Mouse (Mus musculus): Measurements from ENCODE around the gene Taf1. TPM values are rescaled to one million over a fixed set of nuclear protein-coding genes. Genes with fewer than 3 reads are reported as not detected.
A peak's percentile ranks its signal among the peaks of the same experiment; 100 is the strongest.

The Taf1 gene
- polyA plus RNA-seq, 1 experiment from 2014 or later: 18.0 TPM

GRCm38 (mm10) chrX:101616183-101616582, 83.6 kb downstream of the Taf1 start:
- DNase-seq (ENCODE audit: low spot score): no peak
- WGBS: 85% methylated on average over 3 of the region's 3 CpGs
- Histone ChIP-seq H3K27ac (ENCODE audit: low read depth, low read length) (no peak overlapping the region), H3K27me3 (replicated peaks; ENCODE audit: control insufficient read depth, insufficient read depth, low read length) (peaks cover 10% of the 10 kb centered on the region; the same call in 1 of the 2 replicates), H3K9me3 (ENCODE audit: control insufficient read depth, low read length) (no peaks in the 10 kb centered on the region), H3K4me1 (replicated peaks; ENCODE audit: control insufficient read depth, insufficient read depth, low read length) (no peaks in the 10 kb centered on the region), H3K9ac (ENCODE audit: low read depth, low read length) (no peak overlapping the region), H3K36me3 (ENCODE audit: control insufficient read depth, insufficient read depth, low read length) (no peaks in the 10 kb centered on the region), H3K4me2 (no peak overlapping the region), H3K4me3 (ENCODE audit: low read depth, low read length) (no peak overlapping the region)
- ATAC-seq (replicated peaks; ENCODE audit: low FRiP score): no peak

GRCm38 (mm10) chrX:101617889-101618288, 85.4 kb downstream of the Taf1 start:
- DNase-seq (ENCODE audit: low spot score): no peak
- Histone ChIP-seq H3K9ac (ENCODE audit: low read depth, low read length) (no peak overlapping the region), H3K4me1 (replicated peaks; ENCODE audit: control insufficient read depth, insufficient read depth, low read length) (no peaks in the 10 kb centered on the region), H3K27me3 (replicated peaks; ENCODE audit: control insufficient read depth, insufficient read depth, low read length) (peaks cover 10% of the 10 kb centered on the region; the same call in 1 of the 2 replicates), H3K4me3 (ENCODE audit: low read depth, low read length) (no peak overlapping the region), H3K36me3 (ENCODE audit: control insufficient read depth, insufficient read depth, low read length) (no peaks in the 10 kb centered on the region), H3K9me3 (ENCODE audit: control insufficient read depth, low read length) (no peaks in the 10 kb centered on the region), H3K27ac (ENCODE audit: low read depth, low read length) (no peak overlapping the region), H3K4me2 (no peak overlapping the region)
- 58% methylated on average over 10 of the region's 10 CpGs for WGBS
- ATAC-seq (replicated peaks; ENCODE audit: low FRiP score): no peak

DNA sequence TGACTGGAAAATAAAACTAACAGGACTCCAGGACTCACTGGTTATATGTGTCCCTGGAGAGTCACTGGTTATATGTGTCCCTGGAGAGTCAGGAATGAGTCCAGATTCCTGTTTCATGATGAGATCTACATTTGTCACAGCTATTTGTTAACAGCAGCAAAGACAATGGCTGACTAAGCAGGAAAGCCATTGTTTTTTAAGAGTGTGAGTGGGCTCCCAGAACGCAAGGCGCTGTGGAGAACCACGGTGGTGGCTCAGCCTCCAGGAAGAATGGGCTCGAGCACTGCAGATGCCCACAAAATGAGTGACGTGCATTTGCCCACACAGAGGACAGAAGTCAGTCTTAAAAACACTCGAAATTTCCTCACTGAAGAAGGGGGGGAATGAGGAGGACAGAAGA, 87.8 kb downstream of the Taf1 start:
- WGBS: 61% methylated on average over 6 of the region's 6 CpGs
- DNase-seq (ENCODE audit: low spot score) (no peak), ATAC-seq (replicated peaks; ENCODE audit: low FRiP score) (no peak)
- H3K4me3 ChIP-seq (ENCODE audit: low read depth, low read length): no peak overlapping the region
- H3K27ac ChIP-seq (ENCODE audit: low read depth, low read length): no peak overlapping the region
- peaks cover 7% of the 10 kb centered on the region; the same call in 1 of the 2 replicates for H3K27me3 ChIP-seq (replicated peaks; ENCODE audit: control insufficient read depth, insufficient read depth, low read length)
- no peaks in the 10 kb centered on the region for H3K36me3 ChIP-seq (ENCODE audit: control insufficient read depth, insufficient read depth, low read length)
- no peaks in the 10 kb centered on the region for H3K4me1 ChIP-seq (replicated peaks; ENCODE audit: control insufficient read depth, insufficient read depth, low read length)
- H3K4me2 ChIP-seq: no peak overlapping the region
- no peaks in the 10 kb centered on the region for H3K9me3 ChIP-seq (ENCODE audit: control insufficient read depth, low read length)
- no peak overlapping the region for H3K9ac ChIP-seq (ENCODE audit: low read depth, low read length)

- Histone ChIP-seq H3K36me3 (ENCODE audit: control insufficient read depth, insufficient read depth, low read length) (no peaks in the 10 kb centered on the region), H3K4me3 (ENCODE audit: low read depth, low read length) (no peak overlapping the region), H3K27ac (ENCODE audit: low read depth, low read length) (no peak overlapping the region), H3K4me1 (replicated peaks; ENCODE audit: control insufficient read depth, insufficient read depth, low read length) (no peaks in the 10 kb centered on the region), H3K27me3 (replicated peaks; ENCODE audit: control insufficient read depth, insufficient read depth, low read length) (no peaks in the 10 kb centered on the region), H3K4me2 (no peak overlapping the region), H3K9ac (ENCODE audit: low read depth, low read length) (no peak overlapping the region), H3K9me3 (ENCODE audit: control insufficient read depth, low read length) (no peaks in the 10 kb centered on the region)
- ATAC-seq (replicated peaks; ENCODE audit: low FRiP score): no peak
- WGBS: 54% methylated on average over 3 of the region's 3 CpGs
- DNase-seq (ENCODE audit: low spot score): no peak
Observed at GRCm38 (mm10) chrX:101622539-101622938, 90.0 kb downstream of the Taf1 start.

GRCm38 (mm10) chrX:101636821-101637525, 104.4 kb downstream of the Taf1 start:
- 45% methylated on average over 7 of the region's 9 CpGs for WGBS
- Histone ChIP-seq H3K9ac (ENCODE audit: low read depth, low read length) (no peak overlapping the region), H3K4me2 (no peak overlapping the region), H3K4me3 (ENCODE audit: low read depth, low read length) (no peak overlapping the region), H3K27ac (ENCODE audit: low read depth, low read length) (no peak overlapping the region), H3K4me1 (replicated peaks; ENCODE audit: control insufficient read depth, insufficient read depth, low read length) (no peaks in the 10 kb centered on the region), H3K9me3 (ENCODE audit: control insufficient read depth, low read length) (no peaks in the 10 kb centered on the region), H3K27me3 (replicated peaks; ENCODE audit: control insufficient read depth, insufficient read depth, low read length) (peaks cover 29% of the 10 kb centered on the region), H3K36me3 (ENCODE audit: control insufficient read depth, insufficient read depth, low read length) (no peaks in the 10 kb centered on the region)
- ATAC-seq (replicated peaks; ENCODE audit: low FRiP score) (no peak), DNase-seq (ENCODE audit: low spot score) (no peak)

- Histone ChIP-seq H3K36me3 (ENCODE audit: control insufficient read depth, insufficient read depth, low read length) (no peaks in the 10 kb centered on the region; the same call in 1 of the 2 replicates), H3K27ac (ENCODE audit: low read depth, low read length) (no peak overlapping the region; the same call in 1 of the 2 replicates), H3K4me2 (peak overlapping the region; percentile 59), H3K9me3 (ENCODE audit: control insufficient read depth, low read length) (no peaks in the 10 kb centered on the region), H3K9ac (ENCODE audit: low read depth, low read length) (peak overlapping the region; percentile 61), H3K4me1 (replicated peaks; ENCODE audit: control insufficient read depth, insufficient read depth, low read length) (no peaks in the 10 kb centered on the region; the same call in 1 of the 2 replicates), H3K27me3 (replicated peaks; ENCODE audit: control insufficient read depth, insufficient read depth, low read length) (peaks cover 26% of the 10 kb centered on the region), H3K4me3 (ENCODE audit: low read depth, low read length) (peak overlapping the region; percentile 78)
- 35% methylated on average over 3 of the region's 3 CpGs for WGBS
- ATAC-seq (replicated peaks; ENCODE audit: low FRiP score) (no peak), DNase-seq (ENCODE audit: low spot score) (no peak)
Observed at GRCm38 (mm10) chrX:101638856-101639255, 106.3 kb downstream of the Taf1 start.

GRCm38 (mm10) chrX:101639306-101639705, 106.8 kb downstream of the Taf1 start:
- Histone ChIP-seq H3K9me3 (ENCODE audit: control insufficient read depth, low read length) (no peaks in the 10 kb centered on the region), H3K27me3 (replicated peaks; ENCODE audit: control insufficient read depth, insufficient read depth, low read length) (peaks cover 26% of the 10 kb centered on the region), H3K4me1 (replicated peaks; ENCODE audit: control insufficient read depth, insufficient read depth, low read length) (no peaks in the 10 kb centered on the region; the same call in 1 of the 2 replicates), H3K36me3 (ENCODE audit: control insufficient read depth, insufficient read depth, low read length) (no peaks in the 10 kb centered on the region; the same call in 1 of the 2 replicates), H3K27ac (ENCODE audit: low read depth, low read length) (peak overlapping the region; percentile 45; the same call in 1 of the 2 replicates), H3K4me3 (ENCODE audit: low read depth, low read length) (peak overlapping the region; percentile 78), H3K9ac (ENCODE audit: low read depth, low read length) (peak overlapping the region; percentile 61), H3K4me2 (peak overlapping the region; percentile 59)
- ATAC-seq (replicated peaks; ENCODE audit: low FRiP score) (no peak), DNase-seq (ENCODE audit: low spot score) (no peak)
- WGBS: 14% methylated on average over 13 of the region's 13 CpGs

- H3K27ac ChIP-seq (ENCODE audit: low read depth, low read length): peak within 1 kb of the TSS; percentile 81
- peak within 1 kb of the TSS; percentile 86 for H3K9ac ChIP-seq (ENCODE audit: low read depth, low read length)
- peak within 1 kb of the TSS; percentile 78 for H3K4me3 ChIP-seq (ENCODE audit: low read depth, low read length)
- H3K4me1 ChIP-seq (replicated peaks; ENCODE audit: control insufficient read depth, insufficient read depth, low read length): no peaks in the 10 kb centered on the region; the same call in 1 of the 2 replicates
- no peaks in the 10 kb centered on the region for H3K9me3 ChIP-seq (ENCODE audit: control insufficient read depth, low read length)
- H3K27me3 ChIP-seq (replicated peaks; ENCODE audit: control insufficient read depth, insufficient read depth, low read length): peaks cover 26% of the 10 kb centered on the region
- ATAC-seq (replicated peaks; ENCODE audit: low FRiP score) (peak; percentile 94), DNase-seq (ENCODE audit: low spot score) (peak; percentile 77)
- H3K36me3 ChIP-seq (ENCODE audit: control insufficient read depth, insufficient read depth, low read length): no peaks in the 10 kb centered on the region; the same call in 1 of the 2 replicates
- H3K4me2 ChIP-seq: peak within 1 kb of the TSS; percentile 69
- WGBS: 8% methylated on average over 24 of the region's 24 CpGs
Observed at GRCm38 (mm10) chrX:101639741-101640166, 107.2 kb downstream of the Taf1 start, which contains the start of gene Ogt. TSS of gene Ogt (plus strand) at chrX:101640060.

Data from liver, embryonic 11.5 days (tissue).